Mouse (Mus musculus) heart, embryonic 12.5 days (tissue): ENCODE data around the gene Fam196b. TPM values are rescaled to one million over a fixed set of nuclear protein-coding genes. Genes with fewer than 3 reads are reported as not detected.

Experiments used
- ATAC-seq: fragments of 200-750 bp; cut with Nextera tagmentation; 2 replicates; pipeline ENCODE4 v1.8.0; 2017; ENCODE audit warnings: moderate TSS enrichment, moderate library complexity; ENCODE audit not compliant: insufficient number of reproducible peaks, low FRiP score
- H3K27ac ChIP-seq: fragments of 300-500 bp; sonication (generic); 2 replicates; pipeline ENCODE4 v1.5.1; 2016; ENCODE audit warnings: mild to moderate bottlenecking, moderate library complexity; ENCODE audit not compliant: poor library complexity, severe bottlenecking
- H3K27me3 ChIP-seq: fragments of 300-500 bp; sonication (generic); replicated peaks from 2 replicates; pipeline ENCODE4 v1.6.1; 2016; ENCODE audit warnings: mild to moderate bottlenecking, moderate library complexity
- H3K36me3 ChIP-seq: fragments of 300-500 bp; sonication (generic); 2 replicates; pipeline ENCODE4 v1.6.1; 2016; ENCODE audit warnings: mild to moderate bottlenecking, moderate library complexity
- H3K4me1 ChIP-seq: fragments of 300-500 bp; sonication (generic); replicated peaks from 2 replicates; pipeline ENCODE4 v1.6.1; 2016; ENCODE audit warnings: mild to moderate bottlenecking
- H3K4me2 ChIP-seq: fragments of 300-500 bp; sonication (generic); 2 replicates; pipeline ENCODE4 v1.6.1; 2016; ENCODE audit warnings: mild to moderate bottlenecking, moderate library complexity
- H3K4me3 ChIP-seq: fragments of 300-500 bp; sonication (generic); 2 replicates; pipeline ENCODE4 v1.5.1; 2016; ENCODE audit warnings: mild to moderate bottlenecking
- H3K9ac ChIP-seq: fragments of 300-500 bp; sonication (generic); 2 replicates; pipeline ENCODE4 v1.6.1; 2016; ENCODE audit warnings: mild to moderate bottlenecking, moderate library complexity
- H3K9me3 ChIP-seq: fragments of 300-500 bp; sonication (generic); replicated peaks from 2 replicates; pipeline ENCODE4 v1.6.1; 2016; ENCODE audit warnings: mild to moderate bottlenecking, moderate library complexity
- WGBS: fragments of 180-500 bp; shearing (Covaris S2); methylation state at CpG from one replicate; pipeline ENCODE4 v1.1.7; 2016; 5-methylcytosine and 5-hydroxymethylcytosine counted together
- polyA plus RNA-seq: library from polyadenylated mRNA; unstranded; fragments of >200 nt; fragmentation: Nextera tagmentation; extraction: Ambion mirVana; gene quantifications from 2 replicates; pipeline ENCODE4 v1.2.1, GENCODE M21; 2016

Gene Fam196b
- polyA plus RNA-seq, 1 experiment from 2014 or later: 0.61 TPM

DNA sequence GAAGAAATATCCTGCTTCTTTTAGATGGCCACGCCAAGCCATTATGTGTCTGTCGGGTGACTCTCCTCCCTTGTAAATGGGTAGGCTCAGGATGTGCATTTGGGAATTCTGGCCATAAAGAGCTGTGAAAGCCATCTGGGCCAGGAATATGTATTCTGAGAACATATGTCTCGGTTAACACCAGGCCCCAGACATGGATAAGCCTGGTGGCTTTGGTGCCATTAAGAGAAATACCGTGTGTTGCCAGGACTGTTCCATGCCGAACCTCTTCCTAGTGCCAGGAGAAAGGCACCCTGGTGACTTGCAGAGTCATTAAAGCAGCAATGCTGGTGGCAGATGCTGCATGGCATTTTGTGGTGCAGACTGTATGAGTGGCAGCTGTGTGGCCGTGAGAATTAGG, 63.0 kb downstream of the Fam196b start:
- Histone ChIP-seq H3K9ac (no peak overlapping the region), H3K4me3 (no peak overlapping the region), H3K4me2 (no peak overlapping the region), H3K9me3 (no peaks in the 10 kb centered on the region; the same call in 1 of the 2 replicates), H3K4me1 (no peaks in the 10 kb centered on the region), H3K36me3 (no peaks in the 10 kb centered on the region), H3K27ac (no peak overlapping the region), H3K27me3 (no peaks in the 10 kb centered on the region)
- WGBS: 84% methylated on average over 6 of the region's 6 CpGs
- no peak for ATAC-seq

DNA sequence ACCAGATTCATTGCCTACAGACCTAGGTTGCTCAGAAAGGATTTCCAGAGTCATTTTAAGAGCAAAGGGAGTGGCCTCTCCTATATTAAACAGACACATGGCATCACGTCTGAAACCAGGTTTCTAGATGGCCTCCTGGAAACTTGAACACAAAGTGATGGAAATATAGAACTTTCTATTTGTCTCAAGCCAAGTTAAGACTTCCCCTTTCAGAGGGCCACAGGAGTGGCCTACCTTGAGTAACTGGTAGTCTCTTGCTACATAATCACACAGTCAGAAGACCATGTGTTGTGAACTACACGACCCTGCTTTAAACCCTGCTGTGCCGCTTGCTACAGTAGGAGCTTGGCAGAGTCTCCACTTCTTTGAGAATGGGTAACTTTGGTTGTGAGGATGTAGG, 68.9 kb downstream of the Fam196b start:
- ATAC-seq: no peak
- WGBS: 82% methylated on average over 3 of the region's 3 CpGs
- no peak overlapping the region for H3K4me3 ChIP-seq
- no peaks in the 10 kb centered on the region for H3K27me3 ChIP-seq
- H3K4me1 ChIP-seq: no peaks in the 10 kb centered on the region
- no peak overlapping the region for H3K9ac ChIP-seq
- H3K27ac ChIP-seq: no peak overlapping the region
- H3K36me3 ChIP-seq: no peaks in the 10 kb centered on the region
- no peak overlapping the region for H3K4me2 ChIP-seq
- no peaks in the 10 kb centered on the region; the same call in 1 of the 2 replicates for H3K9me3 ChIP-seq

DNA sequence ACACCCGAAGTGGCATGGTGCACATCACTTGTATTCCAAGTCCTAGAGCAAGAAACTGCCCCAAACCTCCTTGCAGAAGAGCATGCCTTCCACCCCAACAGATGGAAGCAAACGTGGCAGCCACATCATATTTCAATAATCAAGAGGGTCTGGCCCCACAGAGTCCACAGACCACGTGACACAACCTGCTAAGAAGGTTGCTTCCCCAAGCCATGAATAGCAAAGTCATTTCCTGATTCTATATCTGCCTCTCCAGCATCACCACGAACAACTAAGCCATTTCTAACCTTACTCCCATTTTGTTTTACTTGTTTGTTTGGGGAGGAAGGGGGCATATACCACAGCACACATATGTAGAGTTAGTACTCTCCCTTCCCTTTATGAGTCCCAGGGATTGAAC, 69.6 kb downstream of the Fam196b start:
- 65% methylated on average over 4 of the region's 4 CpGs for WGBS
- H3K4me3 ChIP-seq: no peak overlapping the region
- H3K27me3 ChIP-seq: no peaks in the 10 kb centered on the region
- no peaks in the 10 kb centered on the region for H3K36me3 ChIP-seq
- H3K27ac ChIP-seq: no peak overlapping the region
- H3K9me3 ChIP-seq: no peaks in the 10 kb centered on the region; the same call in 1 of the 2 replicates
- no peak for ATAC-seq
- no peak overlapping the region for H3K9ac ChIP-seq
- H3K4me1 ChIP-seq: peaks cover 1% of the 10 kb centered on the region; the same call in 1 of the 2 replicates
- no peak overlapping the region for H3K4me2 ChIP-seq

DNA sequence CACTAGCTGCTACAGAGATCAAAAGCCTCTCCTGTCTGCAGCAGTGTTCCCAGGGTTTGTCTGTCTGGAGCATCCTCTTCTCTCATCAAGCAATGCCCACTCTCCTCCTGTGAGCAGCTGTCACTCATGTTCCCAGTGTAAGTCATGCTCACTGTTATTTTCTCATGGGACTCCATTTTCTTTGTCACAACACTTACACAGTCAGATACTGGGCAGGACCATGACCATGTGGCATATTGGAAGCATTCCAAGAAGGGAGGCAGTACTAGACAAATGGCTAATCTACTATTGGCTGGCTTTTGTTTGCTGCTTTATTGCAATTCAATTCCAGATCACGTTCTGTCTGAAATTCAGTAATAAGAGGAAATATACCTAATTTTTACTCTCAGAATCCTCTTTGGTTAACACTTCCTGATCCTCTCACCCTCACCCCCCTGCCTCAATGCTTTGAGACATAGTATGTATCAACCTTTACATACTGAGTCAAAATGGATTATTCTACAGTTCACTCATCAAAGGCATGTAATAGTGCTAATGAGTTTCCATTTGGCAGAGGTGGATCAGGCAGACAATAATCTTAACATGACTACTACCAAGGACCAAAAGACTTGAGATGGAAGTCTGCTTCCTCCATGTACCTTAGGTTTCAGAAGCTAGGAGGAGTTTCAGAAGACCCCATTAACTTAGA, 70.5 kb downstream of the Fam196b start:
- peaks cover 11% of the 10 kb centered on the region for H3K4me1 ChIP-seq
- no peak overlapping the region for H3K9ac ChIP-seq
- no peak overlapping the region for H3K4me3 ChIP-seq
- no peaks in the 10 kb centered on the region; the same call in 1 of the 2 replicates for H3K9me3 ChIP-seq
- H3K27ac ChIP-seq: no peak overlapping the region
- H3K36me3 ChIP-seq: no peaks in the 10 kb centered on the region
- no peaks in the 10 kb centered on the region for H3K27me3 ChIP-seq
- no peak for ATAC-seq
- H3K4me2 ChIP-seq: no peak overlapping the region
- WGBS: 65% methylated on average over 1 of the region's 1 CpGs

DNA sequence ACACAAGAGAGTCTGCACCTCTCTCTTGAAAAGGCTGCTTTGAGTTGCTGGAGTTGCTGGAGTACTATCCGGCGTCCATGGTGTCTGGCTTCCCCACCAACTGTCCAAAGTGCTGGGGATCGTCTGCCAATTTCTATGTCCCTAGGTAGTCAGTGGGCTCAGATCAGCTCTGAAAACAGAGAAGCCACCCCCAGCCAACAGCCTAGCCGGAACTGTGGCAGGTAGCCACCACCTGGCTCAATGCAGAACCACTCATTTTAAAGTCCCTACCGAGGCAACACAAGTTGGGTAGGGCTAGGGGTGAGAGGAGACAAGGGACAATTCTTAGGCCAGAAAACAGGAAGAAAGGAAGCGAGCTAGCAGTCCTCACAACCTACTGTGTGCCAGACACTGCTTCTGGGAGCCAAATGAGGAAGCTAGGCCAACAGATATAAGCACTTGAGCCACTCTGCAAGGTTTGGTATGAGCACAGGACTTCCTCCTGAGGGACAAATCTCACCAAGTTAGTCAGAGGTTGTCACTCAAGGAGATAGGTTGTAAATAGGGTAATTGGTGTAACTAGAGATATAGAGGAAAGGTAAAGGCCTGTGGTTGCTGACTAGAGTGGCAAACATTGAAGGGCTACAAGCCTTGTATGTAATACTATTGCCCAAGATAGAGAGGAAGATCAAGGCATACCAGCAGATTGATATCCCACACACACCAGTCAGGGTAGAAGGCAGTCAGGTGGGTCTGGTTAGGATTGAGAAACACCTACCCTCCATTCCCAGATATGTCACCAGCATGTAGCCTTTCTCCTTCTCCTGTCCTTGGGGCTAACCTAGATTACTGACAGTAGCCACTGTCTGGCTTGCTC, 74.9 kb downstream of the Fam196b start:
- WGBS: 74% methylated on average over 6 of the region's 6 CpGs
- H3K4me3 ChIP-seq: no peak overlapping the region
- ATAC-seq: no peak
- H3K27me3 ChIP-seq: no peaks in the 10 kb centered on the region
- no peaks in the 10 kb centered on the region for H3K9me3 ChIP-seq
- no peak overlapping the region for H3K27ac ChIP-seq
- H3K9ac ChIP-seq: no peak overlapping the region
- H3K4me2 ChIP-seq: no peak overlapping the region
- H3K36me3 ChIP-seq: no peaks in the 10 kb centered on the region
- peaks cover 13% of the 10 kb centered on the region for H3K4me1 ChIP-seq

DNA sequence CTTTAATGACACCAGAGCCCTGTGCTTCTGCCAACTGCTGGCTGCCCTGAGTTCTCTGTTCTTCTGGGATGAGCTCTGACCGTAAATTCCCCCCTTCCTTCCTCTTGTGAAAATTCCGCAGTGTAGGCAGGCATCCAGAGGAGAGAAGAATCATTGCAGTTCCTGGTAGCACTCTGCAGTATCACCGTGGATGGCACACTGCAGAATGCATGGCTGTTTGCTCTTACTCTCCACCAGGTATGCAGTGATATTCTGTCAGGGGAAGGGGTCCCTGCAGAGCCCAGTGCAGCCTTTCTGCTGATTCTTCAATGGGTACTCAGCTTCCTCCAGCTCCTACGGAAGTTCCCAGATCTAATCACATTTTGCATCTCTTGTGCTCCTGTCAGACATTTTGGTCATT, 77.5 kb downstream of the Fam196b start:
- Histone ChIP-seq H3K9me3 (no peaks in the 10 kb centered on the region), H3K9ac (no peak overlapping the region), H3K27ac (no peak overlapping the region), H3K4me1 (peaks cover 13% of the 10 kb centered on the region), H3K4me3 (no peak overlapping the region), H3K27me3 (no peaks in the 10 kb centered on the region), H3K4me2 (no peak overlapping the region), H3K36me3 (no peaks in the 10 kb centered on the region)
- no peak for ATAC-seq
- 45% methylated on average over 4 of the region's 4 CpGs for WGBS

DNA sequence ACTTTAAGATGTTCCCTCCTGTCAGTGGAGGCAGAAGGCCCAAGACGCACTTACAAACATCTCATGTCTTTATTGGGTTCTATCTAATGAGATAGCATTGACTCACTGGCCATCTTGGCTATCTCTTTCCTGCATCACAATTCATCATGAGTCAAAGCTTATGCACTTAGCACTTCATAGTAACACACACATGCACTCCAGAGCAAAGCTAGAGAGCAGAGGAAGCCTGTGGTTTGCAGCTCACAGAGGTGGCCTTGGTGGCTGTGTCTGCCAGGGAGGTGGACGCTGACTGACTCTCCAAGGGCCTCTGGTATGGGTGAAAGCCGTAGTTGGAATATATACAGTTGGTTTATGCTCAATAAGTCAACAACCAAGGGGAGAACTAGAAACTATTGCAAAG, 81.2 kb downstream of the Fam196b start:
- no peak overlapping the region for H3K4me2 ChIP-seq
- no peaks in the 10 kb centered on the region for H3K27me3 ChIP-seq
- no peaks in the 10 kb centered on the region for H3K9me3 ChIP-seq
- no peak overlapping the region for H3K9ac ChIP-seq
- no peak for ATAC-seq
- H3K4me3 ChIP-seq: no peak overlapping the region
- 71% methylated on average over 3 of the region's 3 CpGs for WGBS
- no peaks in the 10 kb centered on the region for H3K36me3 ChIP-seq
- H3K27ac ChIP-seq: no peak overlapping the region
- no peaks in the 10 kb centered on the region for H3K4me1 ChIP-seq

DNA sequence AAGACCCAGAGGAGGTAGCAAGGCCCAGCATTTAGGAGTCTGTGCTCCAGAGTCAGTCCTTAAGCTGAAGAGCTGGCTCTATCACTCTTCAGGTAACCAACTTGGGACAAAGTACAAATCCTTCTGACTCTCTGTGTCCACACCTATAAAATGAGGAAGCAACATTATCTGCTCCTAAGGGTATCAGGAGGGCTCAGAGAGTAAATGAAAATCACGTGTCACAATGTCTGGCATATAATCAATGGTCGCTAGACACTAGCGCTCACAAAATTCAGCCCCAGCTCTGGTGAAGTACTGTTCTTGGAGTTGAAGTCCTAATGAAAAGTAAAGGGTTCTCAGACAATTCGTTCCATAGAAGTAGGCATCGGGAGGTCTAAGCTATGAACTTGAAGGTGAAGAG, 83.0 kb downstream of the Fam196b start:
- no peaks in the 10 kb centered on the region for H3K4me1 ChIP-seq
- H3K9me3 ChIP-seq: no peaks in the 10 kb centered on the region
- no peaks in the 10 kb centered on the region for H3K36me3 ChIP-seq
- ATAC-seq: no peak
- H3K4me3 ChIP-seq: no peak overlapping the region
- no peaks in the 10 kb centered on the region for H3K27me3 ChIP-seq
- 86% methylated on average over 5 of the region's 5 CpGs for WGBS
- H3K4me2 ChIP-seq: no peak overlapping the region
- no peak overlapping the region for H3K27ac ChIP-seq
- H3K9ac ChIP-seq: no peak overlapping the region

DNA sequence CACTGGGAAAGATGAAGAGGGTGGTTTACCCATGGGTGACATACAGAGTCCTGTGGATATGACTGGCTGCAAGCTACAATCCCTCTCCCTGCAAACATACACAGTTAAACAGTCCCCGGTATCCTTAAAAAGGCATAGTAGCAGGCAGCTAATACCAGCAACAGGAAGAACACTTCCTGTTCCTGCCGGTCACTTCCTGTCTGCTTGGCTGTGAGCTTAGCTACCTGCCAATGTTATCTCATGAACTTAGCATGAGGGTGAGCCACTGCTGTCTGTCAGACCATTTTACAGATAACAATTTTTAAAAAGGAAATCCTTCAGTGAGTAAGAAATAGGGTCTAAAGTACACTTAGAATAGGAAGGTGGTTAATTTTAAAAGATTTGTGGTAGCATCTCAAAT, 83.9 kb downstream of the Fam196b start:
- Histone ChIP-seq H3K4me2 (no peak overlapping the region), H3K9ac (no peak overlapping the region), H3K27me3 (no peaks in the 10 kb centered on the region), H3K4me1 (no peaks in the 10 kb centered on the region), H3K9me3 (no peaks in the 10 kb centered on the region), H3K27ac (no peak overlapping the region), H3K4me3 (no peak overlapping the region), H3K36me3 (no peaks in the 10 kb centered on the region)
- WGBS: 49% methylated on average over 2 of the region's 2 CpGs
- ATAC-seq: no peak

DNA sequence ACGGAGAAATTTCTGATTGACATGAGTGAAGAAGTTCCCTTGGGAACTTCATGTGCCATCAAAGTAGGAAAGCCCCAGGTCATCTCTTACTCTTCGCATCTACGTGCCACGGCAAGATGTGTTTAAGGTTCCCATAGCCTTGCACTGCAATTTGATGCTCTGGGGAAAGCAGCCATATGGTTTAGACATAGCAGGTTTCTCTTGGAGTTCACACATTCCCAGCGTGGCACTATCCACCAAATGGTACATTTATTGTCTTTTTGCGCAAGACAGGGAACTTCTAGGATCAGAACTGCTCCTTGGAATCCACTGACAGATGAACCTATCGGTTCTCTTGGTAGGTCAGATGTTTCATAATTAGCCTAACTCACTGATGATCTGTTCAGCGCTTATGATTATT, 86.7 kb downstream of the Fam196b start:
- no peaks in the 10 kb centered on the region for H3K4me1 ChIP-seq
- 84% methylated on average over 8 of the region's 8 CpGs for WGBS

DNA sequence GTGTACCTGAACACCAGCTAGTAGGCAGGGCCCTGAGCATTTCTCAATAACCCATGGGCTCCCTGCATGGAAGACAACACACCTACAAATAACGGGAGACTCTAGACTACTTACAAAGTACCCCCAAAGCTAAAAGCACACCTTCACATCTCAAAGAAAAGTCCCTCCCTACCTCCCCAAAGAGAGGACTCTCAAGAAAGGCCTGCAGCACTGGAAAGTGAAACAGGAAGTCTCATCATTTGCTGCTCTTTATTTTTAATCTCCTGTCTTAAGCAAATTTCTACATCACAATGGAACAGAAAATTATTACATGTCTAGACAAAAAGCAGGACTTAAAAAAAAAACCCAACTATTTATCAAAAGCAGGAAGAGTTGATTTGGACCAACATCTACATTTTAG, 90.7 kb downstream of the Fam196b start:
- H3K27ac ChIP-seq: no peak overlapping the region
- 0 out of 2 replicates have a peak, but pooled peaks cover 8% of the 10 kb centered on the region for H3K4me1 ChIP-seq
- ATAC-seq: no peak
- no peak overlapping the region for H3K9ac ChIP-seq
- H3K4me3 ChIP-seq: no peak overlapping the region
- 88% methylated on average over 1 of the region's 1 CpGs for WGBS
- no peaks in the 10 kb centered on the region for H3K27me3 ChIP-seq
- no peaks in the 10 kb centered on the region for H3K36me3 ChIP-seq
- H3K4me2 ChIP-seq: no peak overlapping the region
- H3K9me3 ChIP-seq: no peaks in the 10 kb centered on the region

More for the DNA sequence above, 86.7 kb downstream of the Fam196b start:
- ATAC-seq: no peak
- H3K27me3 ChIP-seq: no peaks in the 10 kb centered on the region
- H3K9ac ChIP-seq: no peak overlapping the region
- no peaks in the 10 kb centered on the region for H3K36me3 ChIP-seq
- no peak overlapping the region for H3K27ac ChIP-seq
- H3K4me3 ChIP-seq: no peak overlapping the region
- no peak overlapping the region for H3K4me2 ChIP-seq
- no peaks in the 10 kb centered on the region for H3K9me3 ChIP-seq
